Mouse (Mus musculus) thymus, postnatal 25 days (tissue): Measurements from ENCODE around the gene Cd44.

Experiments
- DNase-seq: peaks from one replicate; pipeline ENCODE4 v3.0.0; 2022

The Cd44 gene

GRCm38 (mm10) chr2:102812756-102813155, 88.7 kb downstream of the Cd44 start:
- no peak for DNase-seq

DNA sequence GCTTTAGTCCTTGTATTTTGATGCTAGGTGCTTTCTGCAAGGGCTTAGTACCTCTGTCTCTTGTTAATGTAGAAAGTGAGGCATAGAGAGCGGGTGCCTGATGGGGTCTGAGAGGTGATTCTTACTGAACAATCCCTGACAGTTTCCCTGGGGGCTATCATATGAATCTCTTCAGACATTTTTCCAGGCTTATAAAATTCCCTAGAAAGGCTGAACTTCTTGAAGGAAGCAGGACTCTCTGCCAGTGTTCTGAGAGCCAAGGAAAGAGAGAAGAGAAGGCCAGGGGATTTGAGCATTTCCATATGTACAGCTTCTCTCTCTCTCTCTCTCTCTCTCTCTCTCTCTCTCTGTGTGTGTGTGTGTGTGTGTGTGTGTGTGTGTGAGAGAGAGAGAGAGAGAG, 92.0 kb downstream of the Cd44 start:
- no peak for DNase-seq

DNA sequence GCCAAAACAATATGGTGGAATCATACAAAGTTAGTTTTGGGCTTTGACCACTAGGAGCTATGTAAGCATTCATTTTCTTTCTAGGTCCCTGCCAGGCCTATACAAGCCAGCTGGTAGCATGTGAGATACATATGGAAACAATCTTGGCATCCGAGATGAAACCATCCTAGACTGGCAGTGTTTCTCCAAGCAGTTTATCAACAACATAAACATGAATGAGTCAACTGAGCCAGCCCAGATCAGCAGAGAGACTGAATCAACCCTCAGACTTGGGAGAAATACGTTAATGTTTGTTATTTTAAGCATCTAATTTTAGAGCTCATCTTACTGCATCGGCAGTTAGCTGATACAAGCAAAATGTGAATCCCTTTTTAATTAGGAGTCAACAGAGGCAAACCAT, 93.8 kb downstream of the Cd44 start:
- no peak for DNase-seq

GRCm38 (mm10) chr2:102805761-102806496, 95.5 kb downstream of the Cd44 start:
- no peak for DNase-seq

- no peak for DNase-seq
These were observed 96.2 kb downstream of the Cd44 start for GRCm38 (mm10) chr2:102805283-102805682.

- DNase-seq = peak; percentile 25
These were observed 97.4 kb downstream of the Cd44 start for GRCm38 (mm10) chr2:102804109-102804508.

- no peak for DNase-seq
These were observed 99.6 kb downstream of the Cd44 start for GRCm38 (mm10) chr2:102801899-102802298.

DNA sequence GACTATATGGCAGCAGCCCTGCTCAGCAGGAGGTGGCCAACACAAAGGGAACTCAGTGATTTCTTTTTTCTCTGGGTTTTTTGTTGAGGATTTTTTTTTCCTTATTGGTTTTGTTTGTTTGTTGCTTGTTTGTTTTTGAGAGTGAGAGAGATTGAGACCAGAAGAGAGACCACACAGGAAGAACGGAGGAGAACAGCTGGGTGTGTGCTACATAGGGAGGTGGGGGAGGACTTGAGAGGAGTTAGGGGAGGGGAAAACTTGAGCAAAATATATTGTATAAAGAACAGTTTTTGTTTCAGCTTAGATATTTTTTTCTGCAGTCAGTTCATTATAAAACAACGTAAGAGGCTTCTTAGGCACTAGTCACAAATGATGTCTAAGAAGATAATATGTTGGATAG, 103.3 kb downstream of the Cd44 start:
- DNase-seq = no peak

GRCm38 (mm10) chr2:102795034-102795433, 106.4 kb downstream of the Cd44 start:
- DNase-seq = no peak

DNA sequence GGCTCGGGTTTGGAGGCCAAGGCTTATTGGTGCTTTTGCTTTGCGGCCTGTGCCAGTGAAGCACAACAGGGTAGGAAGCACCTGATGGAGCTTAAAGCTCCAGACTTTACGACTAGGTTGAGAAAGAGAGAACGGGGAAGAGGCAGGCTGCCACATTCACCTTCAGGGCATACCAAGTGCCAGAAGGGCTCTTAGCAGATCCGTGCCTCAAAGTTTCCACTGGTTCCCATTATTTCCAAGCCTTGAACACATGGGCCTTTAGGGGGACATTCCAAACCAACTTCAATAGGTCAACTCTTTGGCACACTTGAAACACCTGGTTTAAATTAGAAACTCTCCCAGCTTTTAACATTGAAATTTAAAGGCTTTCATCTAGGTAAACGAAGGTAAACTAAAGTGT, 108.7 kb downstream of the Cd44 start:
- no peak for DNase-seq

DNA sequence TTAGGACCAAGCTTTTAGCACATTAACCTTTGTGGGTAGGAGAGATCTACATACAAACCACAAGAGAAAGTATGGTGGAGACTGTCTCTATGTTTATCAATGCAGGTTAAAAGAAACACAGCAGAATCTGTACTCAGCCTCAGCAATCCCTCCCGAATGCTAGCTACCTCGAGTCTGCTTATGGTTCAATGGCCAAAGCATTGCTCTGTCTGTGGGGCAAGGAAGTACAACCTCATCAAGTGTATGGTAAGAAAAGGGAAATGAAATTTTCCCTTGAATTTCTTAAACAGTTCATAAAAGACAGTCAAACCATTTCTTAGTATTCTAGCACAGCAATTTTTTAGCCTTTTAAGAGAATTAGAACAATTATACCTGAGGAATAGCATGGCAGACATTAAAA, 109.8 kb downstream of the Cd44 start:
- no peak for DNase-seq

GRCm38 (mm10) chr2:102785696-102786095, 115.8 kb downstream of the Cd44 start:
- DNase-seq = no peak

DNA sequence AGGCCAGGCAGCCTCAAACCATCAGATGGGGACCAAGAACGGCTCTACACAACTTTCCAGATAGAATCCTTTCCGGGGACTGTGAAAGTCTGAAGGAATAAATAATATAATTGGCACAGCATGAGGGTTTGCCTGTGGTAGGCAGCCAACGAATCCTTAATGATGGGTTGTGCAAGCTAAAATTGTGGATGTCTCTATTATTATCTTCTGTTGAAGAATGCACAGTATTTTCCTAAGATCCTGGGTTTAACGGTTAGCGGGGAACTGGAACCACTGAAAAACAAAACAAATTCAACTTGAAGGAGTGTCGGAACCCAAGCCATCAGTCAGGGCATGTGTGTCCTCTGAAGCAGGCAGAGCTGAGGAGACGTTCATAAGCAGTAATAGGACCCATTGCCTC, 118.7 kb downstream of the Cd44 start:
- DNase-seq = no peak

- no peak for DNase-seq
These were observed 123.3 kb downstream of the Cd44 start for GRCm38 (mm10) chr2:102778208-102778607.

GRCm38 (mm10) chr2:102775561-102775960, 125.9 kb downstream of the Cd44 start:
- DNase-seq = no peak

- no peak for DNase-seq
These were observed 126.8 kb downstream of the Cd44 start for GRCm38 (mm10) chr2:102774700-102775099.

DNA sequence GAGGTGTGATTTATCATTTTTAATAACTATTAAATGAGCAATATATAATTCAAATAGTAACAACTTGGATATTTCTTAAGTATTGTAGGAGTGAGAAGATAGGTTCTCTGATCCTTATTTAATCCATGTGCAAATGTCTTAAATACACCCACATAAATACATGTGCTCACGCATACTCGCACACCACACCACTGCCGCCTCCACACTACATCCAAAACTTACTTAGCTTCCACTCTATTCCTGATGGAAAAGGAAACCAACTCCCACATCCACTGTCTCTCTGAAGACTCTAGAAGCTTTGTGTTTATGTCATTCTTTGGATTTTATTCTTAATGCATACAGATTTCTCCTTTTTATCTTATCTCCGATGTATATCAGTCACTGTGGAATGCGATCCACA, 129.2 kb downstream of the Cd44 start:
- no peak for DNase-seq

GRCm38 (mm10) chr2:102771304-102771703, 130.2 kb downstream of the Cd44 start:
- no peak for DNase-seq

DNA sequence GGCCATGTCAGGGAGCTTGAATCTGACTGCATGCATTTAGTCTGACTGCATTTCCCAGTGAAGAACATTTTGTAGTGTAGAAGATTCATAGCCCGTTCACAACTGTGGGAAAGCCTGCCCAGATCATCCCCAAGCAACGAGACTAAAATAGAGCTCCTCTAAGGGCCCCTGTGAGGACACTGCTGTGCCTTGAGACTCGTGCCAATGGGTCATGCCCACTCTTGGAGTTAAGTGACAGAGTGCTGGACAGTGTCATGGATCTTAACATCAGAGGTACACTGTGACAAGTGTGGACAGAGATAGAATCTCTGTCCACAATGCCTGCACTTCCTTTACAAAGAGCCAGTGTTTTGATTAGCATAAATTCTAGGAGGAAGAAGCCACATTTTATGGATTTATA, 133.2 kb downstream of the Cd44 start:
- DNase-seq = no peak

GRCm38 (mm10) chr2:102764602-102765374, 136.7 kb downstream of the Cd44 start:
- no peak for DNase-seq

DNA sequence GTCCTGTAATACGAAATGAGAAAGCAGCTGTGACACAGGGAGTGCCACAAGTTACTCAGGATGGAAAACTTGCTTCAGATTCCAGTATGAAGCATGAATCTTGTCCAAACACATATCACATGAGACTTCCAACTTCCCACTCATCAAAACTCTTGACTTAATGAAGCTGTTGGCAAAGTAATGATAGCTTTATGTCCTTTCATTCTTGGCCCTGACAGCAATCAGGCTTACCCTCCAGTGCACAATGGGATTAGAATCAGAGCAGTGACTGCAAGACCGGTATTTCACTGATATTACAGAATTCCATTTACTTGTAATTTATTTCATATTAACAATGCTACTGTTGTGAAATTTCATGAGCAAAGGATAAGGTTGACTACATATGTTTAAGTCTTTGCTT, 137.5 kb downstream of the Cd44 start:
- DNase-seq = no peak

GRCm38 (mm10) chr2:102763176-102763575, 138.3 kb downstream of the Cd44 start:
- no peak for DNase-seq
